Mouse (Mus musculus) layer of hippocampus, adult 11-12 months (tissue): ENCODE measurements around the gene Skap2.

ENCODE experiments used
- DNase-seq: peaks from one replicate; pipeline ENCODE4 v3.0.0; 2022; ENCODE audit warnings: low spot score

The Skap2 gene

DNA sequence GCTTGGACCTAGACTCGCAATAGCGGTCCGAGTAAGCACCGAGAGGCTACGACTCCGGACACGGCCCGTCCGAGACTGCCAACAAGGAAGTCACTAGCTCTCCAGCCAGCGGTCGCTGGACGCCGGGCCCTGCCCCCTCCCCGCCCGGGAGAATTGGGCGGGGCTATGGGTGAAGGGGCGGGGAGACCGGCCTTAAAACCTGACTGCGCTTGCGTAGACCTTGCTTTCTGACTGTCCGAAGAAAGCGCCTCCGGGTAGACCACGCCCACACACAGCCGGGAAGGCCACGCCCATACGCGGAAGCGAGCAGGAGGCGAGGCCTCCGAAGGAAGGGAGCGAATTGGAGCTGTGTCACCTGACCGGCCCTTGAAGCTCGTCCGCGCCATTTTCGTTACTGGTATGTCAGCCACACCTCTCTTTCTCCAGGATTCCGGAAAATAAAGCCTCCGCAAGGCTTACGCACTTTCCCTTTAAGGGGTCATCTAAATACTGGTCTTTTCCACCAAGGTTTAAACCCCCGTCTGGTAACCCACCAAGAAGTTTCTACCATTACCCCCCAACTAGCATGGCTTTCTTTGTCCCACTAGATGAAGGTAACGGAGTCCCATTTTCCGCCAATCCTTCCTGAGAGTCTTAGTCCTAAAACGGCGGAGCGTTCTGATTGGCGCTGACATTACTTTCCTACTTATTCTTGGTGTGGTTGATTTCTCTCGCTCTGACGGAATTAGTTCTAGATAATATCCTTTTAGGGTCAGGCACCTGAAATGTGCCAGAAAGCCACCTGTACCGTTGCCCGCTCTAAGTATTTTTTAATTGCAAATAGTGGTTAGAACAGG is at the start of gene Skap2:
Gene Skap2, minus strand, starts transcription at position 141 of the 836 bp plus-strand sequence.
- peak; percentile 99 for DNase-seq

DNA sequence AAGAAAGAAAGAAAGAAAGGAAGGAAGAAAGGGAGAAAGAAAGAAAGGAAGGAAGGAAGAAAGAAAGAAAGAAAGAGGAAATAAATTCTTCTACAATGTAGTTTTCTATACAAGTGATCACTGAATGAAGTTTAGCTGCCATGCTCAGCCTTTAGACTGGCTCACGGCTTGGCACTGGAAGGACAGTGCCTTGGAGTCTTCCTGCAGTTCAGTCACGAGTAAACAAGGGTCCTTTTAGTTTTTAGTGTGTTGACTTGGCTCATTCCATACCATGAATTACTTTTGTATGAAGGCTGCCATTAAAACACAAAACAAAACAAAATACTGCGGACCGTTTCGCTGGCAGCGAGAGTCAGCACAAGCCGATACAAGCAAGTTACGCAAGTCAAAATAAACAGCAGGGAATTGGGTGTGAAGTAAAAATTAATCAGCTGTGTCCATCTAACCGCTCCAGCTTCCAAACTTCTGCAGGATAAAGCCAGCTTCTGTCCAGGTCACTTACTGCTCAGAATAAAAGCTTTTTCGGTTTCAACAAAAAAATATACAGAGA is 46.6 kb upstream of the Skap2 start:
- DNase-seq, result no peak

DNA sequence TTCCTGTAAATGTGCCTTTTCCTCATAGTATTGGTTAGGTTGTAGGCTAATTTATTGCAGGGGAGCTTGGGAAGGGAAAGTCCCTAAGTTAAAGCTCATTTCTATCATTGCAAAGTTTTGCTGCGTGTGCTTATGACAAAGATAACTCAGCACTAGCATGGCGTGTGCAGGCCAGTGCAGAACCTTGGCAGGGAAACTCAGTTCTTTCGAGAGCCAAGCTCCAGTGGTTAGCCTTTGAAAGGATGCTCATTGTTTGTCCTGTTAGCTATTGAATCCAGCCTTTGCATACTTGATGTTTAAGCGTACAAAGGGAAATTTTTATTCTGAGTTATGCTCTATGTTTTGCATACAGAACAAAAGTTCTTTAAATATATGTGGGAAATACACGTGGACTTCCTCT is 45.8 kb upstream of the Skap2 start:
- peak; percentile 11 for DNase-seq

DNA sequence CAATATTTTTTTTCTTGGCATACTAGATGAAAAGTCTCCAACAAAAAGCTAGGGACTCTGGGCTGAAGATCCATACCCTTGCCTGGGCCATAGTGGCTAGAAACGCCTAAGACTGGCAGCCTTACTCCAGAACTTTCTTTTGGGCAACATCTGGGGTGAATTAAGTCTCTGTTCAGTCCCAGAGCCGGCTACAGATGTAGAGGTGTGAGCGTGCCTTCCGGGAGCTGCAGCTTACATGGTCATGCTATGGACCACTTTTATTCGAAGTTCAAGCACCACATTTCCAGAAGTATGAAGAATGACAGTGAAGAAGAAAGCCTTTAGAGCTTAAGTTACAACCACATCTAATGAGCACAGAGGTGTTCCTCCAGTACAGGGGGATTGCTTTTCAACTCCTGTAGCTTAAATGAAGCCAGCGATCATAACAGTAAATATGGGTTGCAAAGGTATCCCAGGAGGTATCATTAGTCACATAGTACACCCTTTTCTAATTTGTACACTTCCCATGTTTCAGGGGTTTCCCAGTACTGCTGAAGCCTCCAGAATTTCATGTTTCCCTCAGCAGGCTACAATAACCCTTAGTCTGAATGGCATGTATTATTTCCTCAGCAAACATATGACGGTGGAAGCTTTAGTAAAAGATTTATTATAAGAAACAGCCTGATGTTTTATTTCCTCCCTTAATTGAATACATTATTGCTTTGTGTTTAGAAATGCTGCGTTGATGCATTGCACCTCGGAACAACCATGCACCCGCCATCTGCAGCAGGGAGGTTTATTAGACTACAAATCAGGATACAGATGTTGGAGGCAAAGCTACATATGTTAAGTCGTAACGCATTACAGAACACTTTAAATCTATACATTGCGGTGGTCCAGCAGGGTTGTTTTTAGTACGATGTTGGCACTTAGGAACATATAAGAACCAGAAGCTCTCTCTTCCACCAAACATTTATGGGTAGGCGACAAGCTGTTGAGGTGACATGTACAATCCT is 41.5 kb upstream of the Skap2 start:
- no peak for DNase-seq

DNA sequence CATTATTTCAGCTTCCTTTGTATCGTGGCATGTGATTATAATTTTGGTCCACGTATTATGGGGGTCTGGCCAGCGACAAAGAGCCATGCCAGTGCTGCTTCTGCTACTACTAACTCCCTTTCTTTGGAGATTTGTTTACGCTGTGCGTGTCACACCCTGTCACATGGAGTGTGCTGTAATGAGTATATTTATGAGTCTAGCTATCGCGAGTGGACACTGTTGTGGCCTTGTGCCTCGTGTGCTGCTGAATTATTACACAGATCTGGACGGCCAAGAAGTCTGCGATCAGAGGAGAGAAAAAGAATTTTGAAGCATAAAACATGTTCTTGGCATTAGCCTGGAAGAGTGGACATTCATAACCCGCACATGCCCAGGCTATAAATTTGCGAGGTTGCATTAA is 37.7 kb upstream of the Skap2 start:
- DNase-seq, result no peak

DNA sequence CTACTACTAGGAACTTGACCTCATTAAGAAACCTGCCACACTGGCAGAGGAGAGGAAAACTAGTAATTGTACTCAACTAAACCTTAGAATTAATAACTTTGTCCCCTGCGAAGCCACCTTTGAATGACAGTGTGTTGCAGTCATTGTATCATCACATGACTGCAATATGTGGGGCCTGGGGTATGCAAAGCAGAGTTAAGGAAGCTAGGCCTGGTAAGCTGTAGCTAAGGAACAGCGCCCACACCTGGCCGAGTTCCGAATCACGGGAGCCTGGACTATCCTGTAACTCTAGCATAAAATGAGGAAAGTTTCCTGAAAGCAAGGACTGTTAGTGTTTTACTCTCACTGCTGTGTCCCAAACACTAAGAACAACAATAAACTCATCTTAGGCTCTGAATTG is 33.2 kb upstream of the Skap2 start:
- DNase-seq, result no peak

DNA sequence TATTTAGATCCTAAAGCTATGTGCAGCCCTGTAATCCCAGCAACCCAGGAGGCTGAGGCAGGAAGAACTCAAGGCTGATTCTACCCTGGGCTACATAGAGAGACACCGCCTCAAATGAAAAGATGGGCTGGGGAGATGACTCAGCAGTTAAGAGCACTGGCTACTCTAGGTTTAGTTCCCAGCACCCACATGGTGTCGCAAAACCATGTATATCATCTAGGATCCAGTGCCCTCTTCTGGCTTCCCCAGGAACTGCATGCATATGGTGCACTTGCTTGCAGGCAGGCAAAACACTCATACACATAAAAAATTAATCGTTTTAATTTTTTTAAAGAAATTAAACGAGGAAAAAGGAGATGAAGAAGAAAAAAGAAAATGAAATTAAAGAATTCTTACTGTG is 23.7 kb upstream of the Skap2 start:
- no peak for DNase-seq

DNA sequence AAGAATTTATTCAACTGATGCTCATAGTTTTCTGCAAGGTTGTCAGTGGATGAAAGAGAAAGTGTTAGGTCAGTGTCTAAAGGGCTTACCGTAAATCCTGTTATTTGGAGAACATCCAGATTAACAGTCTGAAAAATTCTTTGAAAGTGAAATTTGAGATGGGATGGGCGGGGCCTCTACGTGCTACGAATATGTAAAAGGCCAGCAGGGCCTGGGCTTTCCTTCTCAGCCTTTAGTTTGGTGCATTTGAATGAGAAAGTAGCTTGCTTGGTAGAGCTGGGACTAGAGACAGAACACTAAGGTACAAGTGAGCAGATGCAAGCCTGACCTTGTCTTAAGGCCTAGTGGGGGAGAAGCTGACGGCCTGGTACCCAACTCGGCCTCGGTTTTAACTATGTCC is 18.8 kb upstream of the Skap2 start:
- DNase-seq, result no peak

DNA sequence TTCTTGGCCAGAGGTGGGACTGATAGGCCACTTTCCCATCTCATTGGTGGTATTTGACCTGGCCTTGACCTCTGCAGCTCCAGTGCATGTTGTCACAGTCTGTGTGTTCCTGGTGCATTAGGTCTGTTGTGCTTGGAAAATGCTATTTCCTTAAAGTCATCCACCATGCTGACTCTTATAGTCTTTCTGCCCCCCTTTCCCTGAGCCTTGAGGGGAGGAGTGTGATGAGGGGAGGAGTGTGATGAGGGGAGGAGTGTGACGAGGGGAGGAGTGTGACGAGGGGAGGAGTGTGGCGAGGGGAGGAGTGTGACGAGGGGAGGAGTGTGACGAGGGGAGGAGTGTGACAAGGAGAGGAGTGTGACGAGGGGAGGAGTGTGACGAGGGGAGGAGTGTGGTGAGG is 15.8 kb upstream of the Skap2 start:
- DNase-seq, result no peak

DNA sequence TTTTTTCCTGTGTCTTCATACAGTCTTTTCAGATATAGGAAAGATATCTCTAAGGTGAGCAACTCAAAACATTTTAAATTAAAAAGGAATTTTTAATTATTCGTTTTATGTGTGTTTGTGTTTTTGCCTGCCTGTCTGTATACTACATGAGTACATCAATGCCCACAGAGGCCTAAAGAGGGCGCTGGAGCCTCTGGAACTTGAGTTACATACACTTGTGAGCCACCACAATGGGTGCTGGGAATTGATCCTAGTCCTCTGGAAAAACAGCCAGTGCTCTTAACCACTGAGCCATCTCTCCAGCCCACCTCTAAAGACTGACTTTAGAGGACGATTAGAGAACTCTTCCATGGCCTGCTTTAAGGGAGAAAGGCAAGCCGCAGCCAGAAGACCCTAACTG is 14.8 kb upstream of the Skap2 start:
- DNase-seq, result no peak

DNA sequence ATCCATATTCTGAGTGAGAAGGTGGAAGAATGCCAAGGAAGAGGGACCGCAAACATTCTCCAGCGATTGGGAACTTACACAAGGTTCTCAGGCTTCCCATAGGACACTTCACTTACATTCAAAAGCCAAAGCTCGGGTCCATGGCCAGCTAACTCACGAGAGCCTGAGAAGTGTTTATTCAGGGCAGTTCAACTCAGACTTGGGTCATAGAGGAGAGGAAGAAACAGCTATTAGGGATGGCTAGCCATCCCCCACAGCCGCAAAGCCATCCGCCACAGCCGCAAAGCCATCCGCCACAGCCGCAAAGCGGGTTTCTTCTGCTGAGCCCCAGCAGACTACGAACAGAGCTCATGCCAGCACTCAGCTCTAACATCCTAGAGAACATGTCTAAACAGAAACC is 13.9 kb upstream of the Skap2 start:
- no peak for DNase-seq

DNA sequence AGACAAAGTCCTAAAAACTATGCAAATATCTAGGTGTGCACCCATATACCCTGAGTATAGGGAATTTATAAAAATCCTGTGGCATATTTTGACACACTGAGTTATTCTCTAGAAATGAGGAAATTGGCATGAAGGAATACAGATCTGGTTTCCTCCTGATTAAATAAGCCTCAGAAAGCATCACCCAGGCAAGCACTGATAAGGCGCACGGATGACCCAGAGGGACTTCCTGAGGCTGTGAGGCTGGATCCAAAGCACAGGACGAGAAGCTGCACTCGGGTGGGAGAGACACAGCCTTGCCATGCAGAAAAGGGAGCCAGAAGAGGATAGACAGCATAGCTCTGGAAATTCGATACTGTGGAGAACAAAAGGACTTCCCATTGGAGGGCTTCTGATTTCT is 12.4 kb upstream of the Skap2 start:
- DNase-seq, result no peak

DNA sequence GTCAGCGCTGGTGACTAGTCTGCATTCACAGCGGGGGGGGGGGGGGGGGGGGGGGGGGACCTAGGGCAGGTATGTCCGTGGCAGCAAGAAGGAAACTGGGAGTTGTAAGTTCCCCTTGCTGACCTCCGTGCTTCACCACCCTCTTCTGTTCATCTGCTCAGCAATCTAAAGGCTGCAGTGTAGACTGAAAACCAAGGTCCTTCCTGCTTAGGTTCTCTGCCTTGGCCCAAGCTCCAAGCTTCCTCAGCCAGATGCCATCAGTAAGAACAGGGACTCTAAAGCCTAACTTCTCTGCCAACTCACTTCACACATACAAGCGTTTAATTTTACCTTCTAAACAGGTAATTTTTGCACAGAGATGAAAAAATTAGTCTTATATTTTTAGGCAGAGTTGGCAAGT is 10.0 kb upstream of the Skap2 start:
- no peak for DNase-seq

DNA sequence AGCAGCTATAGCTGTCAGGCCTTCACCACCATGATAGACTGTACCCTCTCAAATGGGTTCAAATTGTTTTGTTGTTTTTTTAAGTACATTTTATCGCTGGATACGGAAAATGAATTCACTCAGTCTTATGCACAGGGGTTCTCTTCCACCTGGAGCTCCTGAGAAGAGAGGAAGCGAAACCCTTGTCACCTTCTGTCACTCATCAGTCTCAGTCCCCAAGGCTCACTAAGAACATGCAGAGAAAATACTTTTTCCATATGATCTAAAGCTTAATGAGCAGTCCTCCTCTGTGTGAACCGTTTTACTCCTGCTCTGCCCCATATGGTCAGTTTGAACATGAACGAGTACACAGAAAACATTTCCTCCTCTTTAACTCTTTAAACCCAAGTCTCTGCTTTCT is 7.9 kb upstream of the Skap2 start:
- no peak for DNase-seq

DNA sequence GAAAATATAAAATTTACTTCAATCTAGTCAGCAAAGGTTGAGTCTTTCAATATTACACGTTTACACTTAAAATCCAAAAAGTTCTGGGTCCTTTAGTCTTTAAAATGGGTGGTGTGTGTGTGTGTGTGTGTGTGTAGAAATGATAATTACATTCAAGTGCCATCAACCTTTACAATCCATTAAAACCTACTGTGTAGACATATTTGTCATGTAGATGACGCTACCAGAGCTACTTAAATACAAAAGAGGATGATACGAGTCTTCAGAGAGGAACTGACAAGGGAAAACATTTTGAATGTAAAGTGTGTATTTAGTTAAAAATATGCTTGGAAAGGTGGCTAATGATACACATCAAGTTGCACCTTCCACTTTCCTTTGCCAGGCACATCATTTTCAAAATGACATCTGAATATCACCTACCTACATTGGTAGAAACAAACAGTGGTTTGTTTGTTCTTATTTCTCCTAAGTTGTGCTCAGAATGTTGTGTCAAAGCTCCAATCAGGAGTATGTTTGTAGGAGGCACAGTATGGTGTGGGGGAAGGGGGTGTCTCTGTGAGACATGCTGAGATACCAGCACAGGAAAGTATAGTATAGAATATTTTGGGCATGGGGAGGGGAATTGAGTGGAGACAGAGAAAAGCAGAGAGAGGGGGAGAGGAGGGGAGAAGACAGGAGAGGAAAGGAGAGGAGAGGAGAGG is 1.0 kb upstream of the Skap2 start:
- no peak for DNase-seq

DNA sequence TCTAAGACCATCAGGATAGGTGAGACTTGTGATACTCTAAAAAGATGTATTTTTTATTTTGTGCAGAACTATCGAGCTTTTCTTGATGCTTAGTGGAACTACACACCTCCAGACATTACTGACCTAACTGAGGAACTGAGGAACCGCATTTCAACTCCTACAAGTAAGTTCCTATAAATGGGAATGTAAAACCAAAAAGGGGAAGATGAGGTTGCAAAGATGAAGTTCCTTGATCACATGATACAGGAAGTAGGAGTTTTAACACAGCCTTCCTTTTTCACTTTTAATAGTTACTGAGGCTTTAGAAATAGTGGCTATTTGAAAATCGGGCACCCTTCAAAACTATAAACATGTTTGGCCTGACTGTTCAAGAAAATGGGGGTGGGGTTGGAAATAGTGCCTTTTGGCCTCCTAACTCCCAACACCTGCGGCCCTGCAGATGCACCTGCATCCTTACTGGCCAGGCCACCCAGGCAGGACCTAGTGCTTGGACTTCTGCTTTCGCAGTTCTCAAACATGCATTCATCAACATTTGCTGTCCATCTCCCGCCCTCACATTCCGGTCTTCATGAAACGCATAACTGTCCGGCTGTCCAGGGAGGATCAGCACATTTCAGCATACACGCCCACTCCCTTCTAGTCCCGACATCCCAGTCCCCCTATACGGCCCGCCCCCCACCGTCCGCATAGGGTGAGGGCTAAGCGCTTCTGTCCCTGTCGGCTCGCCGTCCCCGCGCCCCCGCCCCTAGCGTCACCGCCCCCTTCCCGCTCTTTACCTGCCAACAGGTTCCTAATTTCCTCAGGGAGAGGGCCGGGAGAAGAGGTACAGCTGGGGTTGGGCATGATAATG is 565 bp downstream of the Skap2 start:
- no peak for DNase-seq

DNA sequence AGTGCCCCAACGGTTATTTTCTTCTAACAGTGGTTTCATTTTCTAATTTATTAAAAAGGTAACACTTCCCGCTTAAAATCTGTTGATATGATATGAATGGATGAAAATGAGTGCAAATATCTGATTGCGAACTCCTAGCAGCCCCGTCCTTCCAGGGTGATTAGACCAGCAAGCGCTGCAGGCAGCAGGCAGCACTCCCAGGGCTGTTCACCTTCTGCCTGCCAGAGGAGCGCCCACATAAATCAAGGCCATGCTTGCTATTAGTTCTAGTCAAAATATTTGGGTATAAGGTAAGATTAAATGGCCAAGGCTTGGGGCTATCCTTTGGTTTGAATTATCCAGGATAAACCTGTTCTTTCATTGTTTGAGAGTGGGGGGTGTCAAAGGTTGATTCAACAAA is 3.0 kb downstream of the Skap2 start:
- DNase-seq, result no peak

DNA sequence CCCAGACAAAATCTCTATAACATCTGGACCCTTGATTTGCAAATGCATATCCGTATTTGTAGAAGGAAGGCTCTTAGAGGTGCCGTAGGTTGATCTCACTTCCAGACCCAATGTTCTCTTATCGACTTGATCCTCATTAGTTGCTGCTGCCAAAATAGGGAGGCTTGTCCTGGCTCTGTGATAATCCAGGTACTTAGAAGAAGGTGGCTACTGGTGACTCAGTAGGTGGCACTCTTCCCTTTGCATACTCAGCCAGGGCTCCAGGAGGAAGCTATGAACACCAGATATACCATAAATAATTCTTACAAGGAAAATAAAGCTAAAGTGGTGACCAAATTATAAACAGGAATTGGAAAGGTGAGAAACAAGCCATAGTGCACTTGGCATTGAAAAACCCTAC is 3.6 kb downstream of the Skap2 start:
- DNase-seq, result no peak

DNA sequence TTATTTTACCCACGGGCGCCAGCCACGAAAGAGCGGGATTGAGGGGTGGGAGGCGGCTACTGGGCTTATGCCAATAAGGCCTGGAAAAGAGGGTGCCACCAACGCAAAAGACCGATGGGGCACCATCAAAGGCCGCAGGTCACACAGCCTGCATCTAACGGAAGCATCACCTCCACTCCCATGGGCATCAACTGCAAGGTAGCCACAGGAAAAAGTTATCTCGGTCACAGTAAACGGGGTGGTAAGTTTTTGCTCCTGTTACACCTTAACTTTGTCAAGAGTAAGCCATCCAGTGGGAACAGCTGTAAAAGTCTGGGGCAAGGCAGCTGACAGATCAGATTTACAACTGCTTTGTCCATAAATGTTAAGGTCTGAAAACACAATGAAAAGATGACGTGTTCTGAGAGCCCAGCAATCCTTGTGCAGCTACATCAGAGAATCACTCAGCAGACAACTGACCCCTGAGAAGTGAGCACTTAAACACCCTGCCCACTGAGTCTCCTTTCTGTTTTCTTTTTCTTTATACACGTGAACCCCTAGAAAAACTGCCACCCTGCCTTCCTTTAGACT is 5.6 kb downstream of the Skap2 start:
- no peak for DNase-seq

DNA sequence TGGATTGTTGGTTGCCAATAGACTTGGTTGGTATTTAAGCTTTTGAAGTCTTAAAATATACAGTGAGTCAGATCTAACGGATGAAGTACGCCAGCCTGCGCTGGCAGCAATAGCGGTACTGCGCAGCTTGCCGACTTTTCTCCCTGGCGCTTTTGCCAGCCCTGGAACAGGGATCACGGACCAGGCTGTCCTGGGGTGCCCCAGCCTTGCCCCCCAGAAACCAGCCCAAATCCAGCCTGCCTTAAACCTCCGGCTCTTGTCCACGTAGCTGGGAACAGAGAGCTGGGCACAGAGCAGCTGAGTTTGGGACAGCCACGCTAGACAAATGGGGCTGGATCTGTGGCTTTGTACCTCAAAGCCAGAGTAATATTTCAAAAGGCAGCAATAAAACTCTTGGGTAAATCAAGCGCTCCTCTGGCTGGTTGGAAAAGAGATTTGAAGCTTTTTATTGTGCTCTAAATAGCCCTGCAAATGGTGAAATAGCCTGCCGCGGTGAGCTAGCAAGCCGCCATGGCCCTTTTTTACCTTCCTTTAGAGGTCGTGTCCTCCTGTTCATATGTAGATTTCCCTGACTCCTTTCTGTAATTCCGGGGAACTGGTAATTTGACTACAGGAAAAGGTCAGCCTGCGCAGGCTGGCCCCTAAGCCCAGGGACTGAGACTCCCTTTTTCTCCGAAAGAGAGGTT is 6.2 kb downstream of the Skap2 start:
- DNase-seq, result peak; percentile 23
